Mouse (Mus musculus): Measurements from ENCODE around the gene Hnrnpc.

DNA sequence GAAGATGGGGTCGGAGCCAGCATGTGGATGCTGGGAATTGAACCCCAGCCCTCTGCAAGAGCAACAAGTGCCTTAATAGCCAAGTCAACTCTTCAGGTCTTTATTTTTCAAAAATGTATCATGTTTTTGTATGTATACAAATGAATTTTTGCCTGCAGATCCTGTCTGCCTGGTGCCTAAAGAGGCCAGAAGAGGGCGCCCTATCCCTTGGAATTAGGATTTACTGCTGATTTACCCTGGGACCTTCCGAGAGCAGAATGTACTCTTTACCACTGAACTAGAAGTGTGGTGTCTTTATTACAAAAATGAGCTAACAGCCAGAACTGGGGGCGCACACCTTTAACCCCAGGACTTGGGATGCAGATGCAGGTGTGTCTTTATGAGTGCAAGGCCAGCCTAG is 20.1 kb upstream of the Hnrnpc start:
- TF ChIP-seq CTCF (IDR thresholded peaks at IDR 0.05; ENCODE audit: low read depth) (peak; percentile 87), EP300 (optimal IDR thresholded peaks at IDR 0.05) (no peak)

All from stomach, postnatal 0 days (tissue).